Mouse (Mus musculus) mature B cell (primary cell): ENCODE measurements around the gene Ppp5c.

Experiments
- in situ Hi-C: fragments of 300-500 bp; cut with MboI; formaldehyde crosslinking; loops from 2 replicates; pipeline ENCODE4 v1.14.3; 2019

Ppp5c gene

GRCm38 (mm10) chr7:17054325-17054989 lies 26.7 kb upstream of the Ppp5c start:
- in situ Hi-C loops: loop anchor here (10.0 kb wide), 1 partner anchor 120 kb away; no protein-coding TSS in a partner anchor

- in situ Hi-C loops: loop anchor here (10.0 kb wide), 1 partner anchor 116 kb away; no protein-coding TSS in a partner anchor
Observed at GRCm38 (mm10) chr7:17050933-17051594, 23.3 kb upstream of the Ppp5c start.

GRCm38 (mm10) chr7:17050491-17050890 lies 22.8 kb upstream of the Ppp5c start:
- in situ Hi-C loops: loop anchor here (10.0 kb wide), 1 partner anchor 116 kb away; no protein-coding TSS in a partner anchor

GRCm38 (mm10) chr7:17048431-17049190 lies 20.9 kb upstream of the Ppp5c start:
- in situ Hi-C loops: loop anchor here (10.0 kb wide), 1 partner anchor 64 kb away; the partner anchor contains the start of gene Gm42372

GRCm38 (mm10) chr7:17047041-17047682 lies 19.4 kb upstream of the Ppp5c start:
- in situ Hi-C loops: loop anchor here (10.0 kb wide), 1 partner anchor 62 kb away; the partner anchor contains the start of gene Gm42372

- in situ Hi-C loops: loop anchor here (10.0 kb wide), 1 partner anchor 61 kb away; the partner anchor contains the start of gene Gm42372
Observed at GRCm38 (mm10) chr7:17045743-17046142, 18.0 kb upstream of the Ppp5c start.

- in situ Hi-C loops: no loop called here
Observed at GRCm38 (mm10) chr7:17039373-17039772, 11.6 kb upstream of the Ppp5c start.

GRCm38 (mm10) chr7:17038018-17038695 lies 10.4 kb upstream of the Ppp5c start:
- in situ Hi-C loops: no loop called here

GRCm38 (mm10) chr7:17030239-17030638 lies 2.5 kb upstream of the Ppp5c start:
- in situ Hi-C loops: no loop called here

- in situ Hi-C loops: no loop called here
Observed at GRCm38 (mm10) chr7:17028923-17029322, 1.2 kb upstream of the Ppp5c start.

- in situ Hi-C loops: no loop called here
Observed at GRCm38 (mm10) chr7:17026710-17027587, 775 bp downstream of the Ppp5c start.

GRCm38 (mm10) chr7:17025896-17026622 lies 1.7 kb downstream of the Ppp5c start:
- in situ Hi-C loops: no loop called here

- in situ Hi-C loops: no loop called here
Observed at GRCm38 (mm10) chr7:17025505-17025894, 2.2 kb downstream of the Ppp5c start.

GRCm38 (mm10) chr7:17024814-17025504 lies 2.8 kb downstream of the Ppp5c start:
- in situ Hi-C loops: no loop called here

- in situ Hi-C loops: no loop called here
Observed at GRCm38 (mm10) chr7:17024141-17024540, 3.6 kb downstream of the Ppp5c start.

GRCm38 (mm10) chr7:17023701-17024100 lies 4.0 kb downstream of the Ppp5c start:
- in situ Hi-C loops: no loop called here

- in situ Hi-C loops: no loop called here
Observed at GRCm38 (mm10) chr7:17022176-17022575, 5.5 kb downstream of the Ppp5c start.

GRCm38 (mm10) chr7:17019426-17020166 lies 8.1 kb downstream of the Ppp5c start:
- in situ Hi-C loops: no loop called here
